Mouse (Mus musculus): Measurements from ENCODE around the gene Rab1b.
A peak's percentile ranks its signal among the peaks of the same experiment; 100 is the strongest.

DNA sequence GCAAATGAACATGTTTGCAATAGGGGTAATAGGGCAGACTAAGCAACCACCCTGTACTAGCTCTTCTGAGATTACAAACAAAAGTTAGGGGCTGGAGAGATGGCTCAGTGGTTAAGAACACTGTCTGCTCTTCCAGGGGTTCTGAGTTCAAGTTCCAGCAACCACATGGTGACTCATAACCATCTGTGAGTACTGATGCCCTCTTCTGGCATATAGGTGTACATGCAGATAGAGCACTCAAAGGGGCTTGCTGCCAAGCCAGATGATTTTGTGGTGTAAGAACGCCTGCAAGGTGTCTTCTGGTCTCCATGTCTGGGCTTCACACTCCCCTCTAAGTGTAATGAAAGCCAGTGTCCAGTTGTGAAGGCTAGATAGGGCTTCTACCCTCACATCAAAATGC, 22.9 kb upstream of the Rab1b start:
- peak; percentile 47 for TF ChIP-seq CTCF (IDR thresholded peaks at IDR 0.05; ENCODE audit: low read depth)
- TF ChIP-seq EP300 (IDR thresholded peaks at IDR 0.05; ENCODE audit: low read depth): no peak

Data from liver, embryonic 14.5 days (tissue).